Mouse (Mus musculus) kidney, adult 11 months (tissue): Measurements from ENCODE around the gene Ppp2r3a.
A peak's percentile ranks its signal among the peaks of the same experiment; 100 is the strongest.

Source experiments
- DNase-seq: peaks from one replicate; pipeline ENCODE4 v3.0.0; 2022

The Ppp2r3a gene

GRCm38 (mm10) chr9:101251644-101252337, at the start of gene Ppp2r3a:
TSS of gene Ppp2r3a (minus strand) at chr9:101251795.
- DNase-seq = peak; percentile 95

- peak; percentile 82 for DNase-seq
Measured at GRCm38 (mm10) chr9:101300441-101300935, 48.9 kb upstream of the Ppp2r3a start.

GRCm38 (mm10) chr9:101291676-101292660, 40.4 kb upstream of the Ppp2r3a start:
- no peak for DNase-seq

- no peak for DNase-seq
Measured at GRCm38 (mm10) chr9:101290876-101291275, 39.3 kb upstream of the Ppp2r3a start.

- DNase-seq = no peak
Measured at GRCm38 (mm10) chr9:101289750-101290149, 38.2 kb upstream of the Ppp2r3a start.

GRCm38 (mm10) chr9:101288901-101289647, 37.5 kb upstream of the Ppp2r3a start:
- no peak for DNase-seq

GRCm38 (mm10) chr9:101286766-101287165, 35.2 kb upstream of the Ppp2r3a start:
- no peak for DNase-seq

GRCm38 (mm10) chr9:101284049-101284448, 32.5 kb upstream of the Ppp2r3a start:
- no peak for DNase-seq

- peak; percentile 62 for DNase-seq
Measured at GRCm38 (mm10) chr9:101282651-101283050, 31.1 kb upstream of the Ppp2r3a start.

- DNase-seq = peak; percentile 67
Measured at GRCm38 (mm10) chr9:101281906-101282305, 30.3 kb upstream of the Ppp2r3a start.

GRCm38 (mm10) chr9:101281326-101281725, 29.7 kb upstream of the Ppp2r3a start:
- DNase-seq = no peak

GRCm38 (mm10) chr9:101280867-101281266, 29.3 kb upstream of the Ppp2r3a start:
- DNase-seq = no peak

- no peak for DNase-seq
Measured at GRCm38 (mm10) chr9:101280211-101280610, 28.6 kb upstream of the Ppp2r3a start.

- DNase-seq = peak; percentile 90
Measured at GRCm38 (mm10) chr9:101272715-101273114, 21.1 kb upstream of the Ppp2r3a start.

- no peak for DNase-seq
Measured at GRCm38 (mm10) chr9:101270020-101270419, 18.4 kb upstream of the Ppp2r3a start.

- DNase-seq = peak; percentile 62
Measured at GRCm38 (mm10) chr9:101266043-101266442, 14.4 kb upstream of the Ppp2r3a start.

- peak; percentile 62 for DNase-seq
Measured at GRCm38 (mm10) chr9:101265546-101265945, 14.0 kb upstream of the Ppp2r3a start.

GRCm38 (mm10) chr9:101262815-101263214, 11.2 kb upstream of the Ppp2r3a start:
- no peak for DNase-seq

GRCm38 (mm10) chr9:101261989-101262571, 10.5 kb upstream of the Ppp2r3a start:
- DNase-seq = peak; percentile 90

- peak; percentile 63 for DNase-seq
Measured at GRCm38 (mm10) chr9:101261443-101261842, 9.8 kb upstream of the Ppp2r3a start.

- DNase-seq = peak; percentile 50
Measured at GRCm38 (mm10) chr9:101253136-101253535, 1.5 kb upstream of the Ppp2r3a start.

- DNase-seq = peak; percentile 14
Measured at GRCm38 (mm10) chr9:101252541-101252940, 946 bp upstream of the Ppp2r3a start.
